Mouse (Mus musculus) monocyte, adult 5-6 weeks (primary cell): ENCODE results near the gene Cux1. TPM values are rescaled to one million over a fixed set of nuclear protein-coding genes. Genes with fewer than 3 reads are reported as not detected.

Source experiments
- ATAC-seq: fragments of 153-309, 156-312 bp; replicated peaks from 2 replicates; pipeline ENCODE4 v1.8.0; 2017; ENCODE audit warnings: mild to moderate bottlenecking; ENCODE audit not compliant: low TSS enrichment, insufficient number of reproducible peaks, severe bottlenecking, poor library complexity, low FRiP score
- total RNA-seq: library from RNA; stranded (forward); fragments of 200-1000, 200-491, 200-594 nt; gene quantifications from 3 replicates; pipeline ENCODE4 v1.2.3, GENCODE M21; 2017

Gene Cux1
- total RNA-seq, 1 experiment from 2014 or later, result 79.9 TPM

- ATAC-seq, result 0 out of 2 replicates have a peak, but pooled peaks have one; percentile 19
Measured at GRCm38 (mm10) chr5:136248441-136248840, 318.8 kb downstream of the Cux1 start.

GRCm38 (mm10) chr5:136246452-136246838 lies 320.8 kb downstream of the Cux1 start, which contains the start of gene Sh2b2:
Gene Sh2b2, minus strand, starts transcription at chr5:136246556.
- ATAC-seq, result peak; percentile 49

GRCm38 (mm10) chr5:136245541-136246451 lies 321.5 kb downstream of the Cux1 start:
- ATAC-seq, result no peak

- ATAC-seq, result peak; percentile 42
Measured at GRCm38 (mm10) chr5:136244762-136245540, 322.3 kb downstream of the Cux1 start.

GRCm38 (mm10) chr5:136243851-136244761 lies 323.2 kb downstream of the Cux1 start:
- ATAC-seq, result no peak

- ATAC-seq, result no peak
Measured at GRCm38 (mm10) chr5:136241161-136241560, 326.1 kb downstream of the Cux1 start.

- no peak for ATAC-seq
Measured at GRCm38 (mm10) chr5:136240381-136240780, 326.9 kb downstream of the Cux1 start.

GRCm38 (mm10) chr5:136237607-136238006 lies 329.7 kb downstream of the Cux1 start:
- ATAC-seq, result no peak

GRCm38 (mm10) chr5:136236611-136237010 lies 330.7 kb downstream of the Cux1 start:
- no peak for ATAC-seq

GRCm38 (mm10) chr5:136230348-136231035 lies 336.8 kb downstream of the Cux1 start:
- ATAC-seq, result no peak

GRCm38 (mm10) chr5:136226246-136226876 lies 340.9 kb downstream of the Cux1 start:
- no peak for ATAC-seq

- no peak for ATAC-seq
Measured at GRCm38 (mm10) chr5:136218585-136218984, 348.7 kb downstream of the Cux1 start.

GRCm38 (mm10) chr5:136217932-136218381 lies 349.3 kb downstream of the Cux1 start:
- ATAC-seq, result peak; percentile 19

- ATAC-seq, result peak; percentile 64
Measured at GRCm38 (mm10) chr5:136217004-136217665, 350.2 kb downstream of the Cux1 start.

GRCm38 (mm10) chr5:136215958-136216357 lies 351.3 kb downstream of the Cux1 start:
- no peak for ATAC-seq

GRCm38 (mm10) chr5:136215211-136215610 lies 352.1 kb downstream of the Cux1 start:
- no peak for ATAC-seq

- no peak for ATAC-seq
Measured at GRCm38 (mm10) chr5:136213716-136214115, 353.6 kb downstream of the Cux1 start.
